Mouse (Mus musculus): ENCODE results near the gene Pik3r2.

Gene Pik3r2

DNA sequence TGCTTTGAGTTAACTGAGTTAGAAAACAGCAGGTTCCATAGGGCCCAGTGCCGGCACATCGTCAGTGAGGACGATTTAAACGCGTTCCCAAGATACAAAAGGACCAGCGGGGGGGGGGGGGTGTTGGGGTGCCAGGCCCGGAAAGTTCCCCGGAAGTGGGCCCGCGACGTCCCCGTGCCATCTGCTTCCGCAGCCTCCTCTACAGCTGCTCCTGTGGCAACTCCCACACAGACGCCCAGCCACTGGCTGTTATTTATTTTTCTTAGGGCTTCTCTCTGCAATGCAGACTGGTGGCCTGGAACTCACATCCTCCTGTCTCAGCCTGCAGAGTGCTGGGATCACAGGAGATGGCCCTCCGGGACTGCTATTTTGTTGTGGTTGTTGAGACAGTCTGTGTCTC is 24.6 kb upstream of the Pik3r2 start:
- DNase-seq (ENCODE audit: low read depth), result no peak

DNA sequence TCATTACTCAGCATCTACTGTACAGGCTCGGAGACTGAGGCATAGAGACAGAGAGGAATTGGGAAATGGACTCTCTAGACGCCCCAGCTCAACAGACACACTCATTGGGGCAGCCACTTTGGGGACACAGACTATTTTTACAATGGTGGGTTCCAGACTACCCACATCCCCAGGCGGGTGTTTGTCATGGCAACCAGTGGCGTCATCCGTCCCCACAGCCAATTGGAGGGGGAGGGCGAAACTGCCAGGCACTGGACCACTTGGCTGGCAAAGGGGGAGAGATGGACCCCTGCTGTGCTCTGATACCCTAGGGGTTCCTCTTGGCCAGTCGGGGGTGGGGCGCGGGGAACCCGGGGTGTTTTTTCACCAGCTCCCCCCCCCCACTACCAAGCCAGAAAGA is 24.1 kb upstream of the Pik3r2 start:
- no peak for DNase-seq (ENCODE audit: low read depth)

DNA sequence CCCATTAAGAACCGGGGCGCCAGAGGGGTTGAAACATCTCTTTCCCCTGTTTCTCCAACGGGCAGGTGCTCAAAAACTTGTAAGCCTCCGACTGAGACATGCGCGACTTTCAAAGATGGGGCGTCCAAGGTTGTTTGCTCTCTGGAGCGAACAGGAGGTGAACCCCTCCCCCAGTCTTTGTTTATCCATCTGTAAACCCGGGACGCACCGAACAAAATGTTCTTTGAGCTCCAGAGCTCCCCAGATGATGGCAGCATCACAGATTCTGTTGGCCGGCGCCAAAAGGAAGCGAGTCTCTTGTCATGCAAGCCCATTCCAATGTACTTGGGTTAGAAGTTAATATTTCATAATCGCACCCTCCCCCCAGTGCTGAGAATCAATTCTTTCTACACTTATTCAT is 21.8 kb upstream of the Pik3r2 start:
- no peak for DNase-seq (ENCODE audit: low read depth)

DNA sequence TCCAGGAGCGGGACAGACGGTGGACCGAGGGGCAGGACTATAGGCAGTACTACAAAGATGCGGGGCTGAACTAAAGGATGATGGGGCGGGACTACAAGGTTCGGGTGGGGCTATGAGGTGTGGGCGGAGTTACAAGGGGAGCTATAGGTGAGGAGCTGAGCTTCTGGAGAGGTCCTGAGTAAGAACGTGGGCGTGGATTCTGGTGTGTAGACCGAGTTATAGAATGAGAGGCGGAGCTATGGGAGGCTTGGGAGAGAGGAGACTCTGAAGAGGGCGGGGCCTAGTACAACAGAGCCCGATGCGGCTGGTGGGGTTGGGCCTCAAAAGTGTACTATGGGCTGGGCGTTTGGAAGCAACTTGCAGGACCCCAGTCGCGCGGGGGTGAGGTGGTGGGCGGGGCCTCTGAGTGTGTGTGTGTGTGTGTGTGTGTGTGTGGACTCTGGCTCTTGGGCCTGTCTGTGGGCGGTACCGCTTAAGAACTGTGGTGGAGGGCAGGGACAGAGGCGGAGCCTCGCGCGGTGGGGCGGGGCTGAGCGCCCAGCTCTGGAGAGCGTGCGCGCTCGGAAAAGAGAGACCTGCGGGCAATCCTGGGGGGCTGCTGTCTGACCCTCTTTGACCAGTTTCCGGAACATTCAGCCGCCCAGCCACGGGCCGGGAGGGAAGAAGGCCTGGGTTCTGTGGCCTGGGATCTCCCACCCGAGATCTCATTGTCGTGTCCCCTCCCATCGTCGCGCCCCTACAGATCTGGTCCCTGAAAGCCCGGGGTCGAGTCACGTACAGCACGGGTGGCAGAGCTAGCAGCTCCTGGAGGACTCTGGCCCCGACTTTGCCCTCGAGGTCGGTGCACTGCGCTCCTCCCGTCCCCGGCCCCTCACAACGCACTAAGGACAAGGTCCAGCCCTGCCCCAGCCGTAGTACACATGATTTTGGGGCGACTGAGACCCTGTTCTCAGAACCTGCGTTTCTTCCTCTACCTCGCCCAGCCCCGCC is 20.9 kb upstream of the Pik3r2 start:
- peak; percentile 93 for DNase-seq (ENCODE audit: low read depth)

DNA sequence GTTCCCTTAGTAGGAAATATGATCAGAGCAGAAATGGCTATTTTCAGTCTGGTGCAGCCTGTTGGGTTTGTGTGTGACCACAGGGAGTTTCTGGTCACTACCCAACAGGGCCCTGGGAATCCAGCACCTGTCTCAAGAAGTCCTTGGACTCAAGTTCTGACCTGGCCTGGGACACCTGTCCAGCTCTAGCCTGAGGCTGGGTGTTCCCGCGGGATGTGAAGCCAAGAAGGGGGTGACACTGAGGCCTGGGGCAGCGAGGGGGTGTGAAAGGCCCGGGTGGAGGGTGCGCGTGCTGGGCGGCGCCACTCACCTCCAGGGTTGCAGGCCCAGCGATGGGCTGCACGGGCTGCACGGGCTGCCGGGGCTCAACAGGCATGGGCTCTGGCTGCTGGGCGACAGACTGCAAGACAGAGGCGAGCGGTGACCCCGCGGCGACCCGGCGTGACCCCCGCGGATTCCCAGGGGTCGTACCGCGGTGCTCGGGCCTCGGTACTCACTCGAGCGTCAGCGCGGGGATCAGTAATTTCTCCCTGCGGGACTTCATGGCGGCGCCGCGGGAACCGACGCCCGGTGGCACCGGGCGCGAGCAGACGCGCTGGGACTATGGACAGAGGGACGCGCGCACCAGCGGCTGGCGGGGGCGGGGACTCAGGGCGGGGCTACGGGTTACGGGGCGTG is 20.0 kb upstream of the Pik3r2 start:
- DNase-seq (ENCODE audit: low read depth), result no peak

DNA sequence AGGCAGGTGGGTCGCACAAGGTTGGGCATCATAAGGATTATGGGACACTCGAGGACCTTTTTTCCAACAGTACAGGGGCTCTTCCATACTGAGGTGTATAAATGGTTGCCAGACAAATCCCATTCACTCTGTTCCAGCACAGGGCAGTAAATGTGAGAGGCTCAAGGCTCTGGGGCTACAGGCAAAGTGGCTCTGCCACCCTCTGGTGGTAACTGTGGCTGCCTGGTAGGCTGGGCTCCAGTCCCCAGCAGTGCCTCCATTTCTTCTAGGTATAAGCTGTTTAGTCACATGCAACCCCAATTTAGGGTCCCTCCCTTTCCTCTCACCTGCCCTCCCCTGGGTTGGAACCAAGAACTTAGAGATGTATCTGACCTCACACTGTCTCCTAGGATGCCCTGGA is 18.9 kb upstream of the Pik3r2 start:
- DNase-seq (ENCODE audit: low read depth), result no peak

DNA sequence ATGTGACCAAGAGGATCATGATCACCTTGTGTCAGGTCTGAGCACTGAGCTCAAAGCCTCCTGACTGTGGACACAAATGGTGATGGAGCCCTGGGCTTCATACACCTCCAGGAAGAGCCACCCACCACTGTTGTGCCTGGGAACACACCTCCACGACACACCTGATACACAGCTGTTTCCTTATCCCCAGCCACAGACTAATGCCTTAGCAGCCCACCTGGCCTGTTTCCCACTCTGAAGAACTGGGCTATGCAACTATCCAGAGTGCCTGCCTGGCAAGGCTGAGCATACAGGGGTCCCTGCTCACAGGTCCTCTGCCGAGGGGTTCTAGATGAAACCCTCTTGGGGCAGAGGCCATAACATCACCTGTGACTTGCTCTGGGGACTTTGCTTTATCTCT is 17.7 kb upstream of the Pik3r2 start:
- no peak for DNase-seq (ENCODE audit: low read depth)

DNA sequence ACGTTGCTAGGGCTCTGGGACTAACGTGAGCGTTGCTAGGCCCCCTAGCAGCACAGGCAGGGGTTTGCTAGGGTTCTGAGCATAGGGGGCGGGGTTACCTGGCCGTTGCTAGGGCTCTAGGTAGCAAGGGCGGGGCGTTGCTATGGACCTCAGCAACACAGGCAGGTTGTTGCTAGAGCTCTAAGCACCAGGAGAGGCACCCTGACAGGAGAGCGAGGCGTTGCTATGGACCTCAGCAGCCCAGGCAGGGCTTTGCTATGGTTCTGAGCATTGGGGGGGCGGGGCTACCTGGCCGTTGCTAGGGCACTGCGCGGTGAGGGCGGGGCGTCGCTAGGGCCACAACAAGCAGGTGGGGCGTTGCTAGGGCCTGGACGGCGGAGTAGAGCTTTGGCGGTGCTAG is 16.2 kb upstream of the Pik3r2 start:
- DNase-seq (ENCODE audit: low read depth), result peak; percentile 53

DNA sequence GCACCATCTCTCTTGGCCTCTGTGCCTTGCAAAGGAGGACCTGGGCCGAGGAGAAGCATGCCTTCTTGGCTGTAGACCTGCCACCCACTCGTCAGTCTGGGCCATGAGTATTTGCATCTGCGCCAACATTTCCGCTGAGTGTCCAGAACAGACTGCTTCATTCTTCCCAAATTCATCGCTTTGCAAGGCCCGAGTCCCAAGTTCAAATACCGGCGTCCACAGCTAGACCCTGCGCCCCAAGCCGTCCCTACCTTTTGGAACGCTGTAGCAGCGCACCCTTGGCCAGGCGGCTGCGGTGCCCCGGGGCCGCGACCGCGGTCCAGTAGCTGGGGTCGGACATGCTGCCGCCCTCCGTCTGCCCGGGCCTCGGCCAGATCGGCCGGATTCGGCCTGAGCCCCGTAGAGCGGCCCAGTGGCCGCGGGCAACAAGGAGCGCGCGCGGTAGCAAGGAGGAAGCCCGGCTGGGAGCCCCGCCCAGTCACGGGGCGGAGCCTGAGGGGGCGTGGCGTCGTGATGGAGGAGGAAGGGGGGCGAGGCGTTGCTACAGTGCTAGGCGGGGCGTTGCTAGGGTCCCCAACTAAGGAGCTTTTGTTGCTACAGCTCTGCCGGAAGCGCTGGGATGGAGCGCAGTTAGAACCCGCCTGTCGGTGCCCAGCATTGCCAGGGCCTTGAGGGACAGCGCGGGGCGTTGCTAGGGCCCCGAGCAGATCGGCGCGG is 15.6 kb upstream of the Pik3r2 start:
- peak; percentile 91 for DNase-seq (ENCODE audit: low read depth)

DNA sequence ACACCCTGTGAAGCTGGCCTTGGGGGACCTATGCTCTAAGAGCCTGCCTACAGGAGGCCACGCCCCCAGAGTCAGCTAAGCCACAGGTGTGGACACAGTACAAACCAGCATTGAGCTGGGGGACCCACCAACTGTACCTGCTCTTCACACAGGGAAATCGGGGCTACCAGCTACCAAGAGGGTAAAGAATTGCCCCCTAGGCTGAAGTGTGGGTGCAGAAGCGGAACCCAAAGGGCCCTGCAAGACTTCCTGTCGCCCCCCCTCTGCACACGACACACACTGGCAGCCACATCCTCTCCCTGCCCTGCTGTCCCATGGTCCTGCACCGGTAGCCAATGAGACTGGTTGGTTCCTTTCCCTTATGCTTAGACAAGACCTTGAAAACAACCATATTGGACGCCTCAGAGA is 14.8 kb upstream of the Pik3r2 start:
- DNase-seq (ENCODE audit: low read depth), result no peak

DNA sequence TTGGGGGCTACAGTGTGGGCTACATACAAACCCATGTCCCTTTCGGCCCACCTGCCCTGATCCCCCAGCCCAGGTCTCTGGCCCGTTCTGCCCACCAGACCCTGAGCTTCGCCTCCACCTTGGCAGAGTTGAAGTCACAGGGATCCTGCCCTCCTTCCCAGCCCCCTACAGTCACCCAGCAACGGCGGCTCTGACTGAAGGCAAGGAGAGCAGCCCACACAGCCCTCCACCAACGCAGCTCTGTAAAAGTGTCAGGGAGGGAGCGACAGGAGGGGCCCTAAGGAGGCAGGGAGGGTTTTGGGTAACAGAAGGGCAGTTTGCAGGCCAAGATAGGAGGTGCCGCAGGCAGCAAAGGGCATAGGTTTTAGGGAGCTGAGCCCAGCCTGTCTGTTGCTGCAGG is 14.3 kb upstream of the Pik3r2 start:
- DNase-seq (ENCODE audit: low read depth), result no peak

DNA sequence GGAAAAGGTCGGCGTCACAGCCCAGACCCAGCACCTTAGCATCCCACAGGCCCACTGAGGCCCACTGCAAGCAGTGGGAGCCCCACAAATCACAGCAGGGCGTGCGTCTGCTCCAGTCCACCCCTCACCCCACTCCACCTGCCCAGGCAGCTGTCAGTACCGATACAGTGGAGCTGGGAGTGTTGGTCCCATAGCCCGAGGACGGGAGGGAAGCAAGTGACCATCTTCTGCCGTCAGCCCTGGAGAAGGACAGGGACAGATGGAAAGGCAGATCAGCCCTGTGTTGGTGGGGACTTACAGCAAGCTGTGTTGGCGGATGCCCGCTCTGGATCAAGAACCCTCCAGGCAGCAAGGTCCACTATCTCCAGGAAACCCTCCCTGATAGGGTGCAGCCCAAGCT is 12.5 kb upstream of the Pik3r2 start:
- DNase-seq (ENCODE audit: low read depth), result no peak

DNA sequence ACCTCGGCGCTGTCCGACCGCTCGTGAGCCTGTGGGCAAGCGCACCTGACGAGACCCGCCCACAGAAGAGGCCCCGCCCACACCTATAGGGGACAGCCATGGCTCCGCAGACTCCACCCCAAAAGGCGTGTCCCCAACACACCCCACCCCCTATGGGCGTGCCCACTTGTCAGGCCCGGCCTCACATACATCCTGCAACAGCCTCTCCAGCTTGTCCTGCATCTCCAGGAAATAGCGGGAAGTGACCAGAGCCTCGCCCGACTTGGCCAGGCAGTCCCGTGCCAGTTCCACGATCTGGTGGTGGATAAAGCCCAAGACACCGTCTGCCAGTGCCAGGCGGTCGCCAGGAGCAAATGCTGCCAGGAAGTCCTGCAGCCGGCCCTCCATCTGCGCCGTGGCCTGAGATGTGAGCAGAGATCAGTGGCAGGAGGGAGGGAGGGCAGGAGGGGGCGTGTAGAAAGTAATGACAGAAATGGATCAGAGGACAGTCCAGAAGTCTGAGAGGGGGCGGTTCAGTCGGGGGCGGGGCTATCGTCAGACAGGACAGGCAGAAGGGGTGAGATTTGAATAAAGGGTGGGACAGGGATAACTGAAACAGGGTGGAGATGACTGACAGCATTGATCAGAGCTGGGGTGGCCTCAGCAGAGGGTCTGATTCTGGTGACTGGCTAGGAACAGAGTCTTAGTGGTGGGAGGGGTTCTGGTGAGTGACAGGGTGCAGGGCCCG is 11.6 kb upstream of the Pik3r2 start:
- DNase-seq (ENCODE audit: low read depth), result no peak

DNA sequence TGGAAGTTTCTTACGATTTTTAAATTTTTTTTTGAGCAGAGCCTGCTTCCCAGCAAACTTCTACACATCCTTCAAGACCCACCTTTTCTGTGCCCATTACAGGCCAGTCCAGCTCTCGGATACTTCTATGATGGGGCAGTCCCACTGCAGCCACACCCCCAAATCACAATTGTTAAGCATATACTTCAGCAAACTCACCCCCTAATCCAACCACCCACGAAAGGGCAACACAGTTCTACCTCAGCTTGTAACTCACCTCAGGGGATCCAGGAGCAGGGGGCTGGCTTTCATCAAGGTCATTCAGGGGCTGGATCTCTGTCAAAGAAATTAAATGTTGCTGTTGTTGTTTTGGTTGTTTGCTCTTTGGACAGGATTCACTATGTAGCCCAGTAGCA is 10.5 kb upstream of the Pik3r2 start:
- no peak for DNase-seq (ENCODE audit: low read depth)

DNA sequence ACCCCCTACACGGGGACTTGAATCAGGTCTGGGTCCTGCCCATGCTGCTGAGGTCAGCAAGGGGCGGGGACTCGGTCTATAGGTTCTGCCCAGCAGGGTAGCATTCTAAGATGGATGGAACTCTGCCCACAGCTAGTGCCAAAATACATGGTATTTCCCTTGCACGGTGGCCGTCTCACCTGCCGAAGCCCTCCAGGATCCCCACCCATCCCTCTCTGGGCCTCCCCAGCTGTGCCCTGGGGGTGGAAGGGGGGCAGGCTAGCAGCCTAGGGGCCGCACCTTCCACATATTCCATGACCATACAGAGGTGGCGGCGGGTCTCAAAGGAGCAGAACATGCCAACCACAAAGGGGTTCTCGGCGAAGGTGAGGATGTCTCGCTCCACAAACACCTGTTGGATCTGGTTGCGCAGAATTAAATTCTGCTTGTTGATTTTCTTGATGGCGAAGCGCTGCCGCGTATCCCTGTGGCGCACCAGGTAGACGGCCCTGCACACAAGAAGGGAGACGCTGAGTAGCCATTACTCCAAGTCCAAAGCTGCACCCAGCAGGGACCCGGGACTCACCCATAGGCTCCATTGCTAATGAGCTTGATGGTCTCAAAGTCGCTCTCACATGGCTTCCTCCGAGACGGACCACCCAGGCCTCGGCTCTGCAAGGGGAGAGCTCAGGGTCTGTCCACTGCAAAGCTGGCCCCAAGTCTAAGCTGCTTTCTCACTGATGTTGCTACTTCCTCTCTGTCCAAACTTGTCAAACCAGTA is 10.0 kb upstream of the Pik3r2 start:
- no peak for DNase-seq (ENCODE audit: low read depth)

DNA sequence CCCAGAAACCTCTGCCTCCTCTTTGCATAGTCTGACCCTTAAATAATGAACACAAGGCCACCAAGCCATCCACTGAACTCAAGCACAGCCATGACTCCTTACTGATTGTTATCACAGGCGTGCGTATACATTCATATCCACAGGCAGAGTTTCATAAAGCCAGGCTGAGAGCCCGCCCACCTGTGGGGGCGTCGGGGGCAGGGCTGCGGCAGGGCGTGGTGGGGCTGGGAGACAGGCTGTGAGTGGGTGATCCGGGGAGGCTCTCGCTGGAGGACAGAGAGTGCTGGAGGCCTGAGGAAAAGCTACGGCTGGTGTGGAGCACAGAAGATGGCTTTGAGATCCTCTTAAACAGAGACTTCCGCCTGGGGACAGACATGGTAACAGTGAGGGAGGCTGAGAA is 3.6 kb upstream of the Pik3r2 start:
- DNase-seq (ENCODE audit: low read depth), result no peak

DNA sequence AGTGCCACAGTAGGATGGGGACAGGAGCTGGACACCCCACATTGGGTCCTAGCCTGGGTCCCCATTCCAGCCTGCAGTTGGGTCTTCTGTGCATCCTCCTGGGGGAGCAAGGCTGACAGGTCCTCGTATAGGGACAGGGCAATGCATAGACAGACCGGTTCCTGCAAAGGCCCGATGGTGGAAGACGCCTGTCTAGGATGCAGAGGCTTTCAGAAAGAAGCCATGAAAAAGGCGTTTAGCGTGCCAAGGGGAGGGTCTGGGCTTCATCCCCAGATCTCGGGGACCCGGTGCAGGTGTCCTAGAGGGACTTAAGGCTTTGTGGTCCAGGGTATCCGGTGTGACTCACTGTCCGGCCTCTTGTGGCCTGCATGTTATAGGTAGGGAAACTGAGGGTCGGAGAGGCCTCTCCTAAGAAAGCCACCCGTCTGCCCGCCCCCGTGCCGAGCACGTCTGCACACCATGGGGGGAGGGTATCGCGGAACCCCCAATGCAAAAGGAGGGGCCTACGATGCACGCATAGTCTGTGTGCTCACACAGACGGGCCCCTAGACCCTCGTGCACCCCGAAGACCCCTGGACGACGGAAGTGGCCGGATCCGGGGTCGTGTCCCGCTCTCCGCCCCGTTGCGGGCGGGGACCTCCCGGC is 540 bp downstream of the Pik3r2 start:
- no peak for DNase-seq (ENCODE audit: low read depth)

DNA sequence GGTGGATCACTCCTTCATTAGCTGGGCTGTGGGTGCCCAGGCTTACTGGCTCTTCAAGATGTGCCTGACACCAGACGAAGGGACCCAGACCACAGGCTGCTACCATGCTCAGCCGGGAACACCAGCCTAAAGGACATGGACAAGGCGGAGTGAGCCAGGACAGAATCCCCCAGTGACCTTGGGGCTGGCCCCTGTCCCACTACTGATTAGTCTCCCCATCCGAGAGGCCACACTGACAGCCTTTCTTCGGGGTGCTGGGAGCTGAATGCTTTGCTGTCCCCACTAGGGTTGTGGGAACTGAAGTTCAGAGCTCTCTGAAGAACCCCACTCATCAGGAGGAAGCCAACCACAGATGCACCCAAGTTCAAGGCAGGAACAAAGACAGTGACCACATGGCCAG is 1.3 kb downstream of the Pik3r2 start:
- DNase-seq (ENCODE audit: low read depth), result no peak

DNA sequence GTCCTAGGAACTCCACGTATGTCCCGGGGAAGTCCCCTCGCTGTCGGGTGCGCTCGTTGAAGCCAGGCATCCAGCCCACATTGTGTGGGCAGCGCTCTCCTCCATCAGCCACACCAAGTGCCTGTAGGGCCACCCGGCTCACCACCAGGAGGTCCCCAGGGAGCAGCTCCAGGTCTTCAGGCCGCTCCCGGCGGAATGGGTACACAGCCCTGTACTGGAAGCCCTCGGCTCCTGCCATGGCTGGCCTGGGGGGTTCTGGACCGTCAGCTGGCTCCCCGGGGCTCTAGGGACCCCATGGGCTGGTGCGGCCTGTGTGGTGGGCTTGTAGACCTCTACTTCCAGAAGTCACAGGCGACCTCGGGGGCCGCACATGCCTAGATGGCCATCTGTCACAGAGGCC is 1.8 kb downstream of the Pik3r2 start:
- no peak for DNase-seq (ENCODE audit: low read depth)

DNA sequence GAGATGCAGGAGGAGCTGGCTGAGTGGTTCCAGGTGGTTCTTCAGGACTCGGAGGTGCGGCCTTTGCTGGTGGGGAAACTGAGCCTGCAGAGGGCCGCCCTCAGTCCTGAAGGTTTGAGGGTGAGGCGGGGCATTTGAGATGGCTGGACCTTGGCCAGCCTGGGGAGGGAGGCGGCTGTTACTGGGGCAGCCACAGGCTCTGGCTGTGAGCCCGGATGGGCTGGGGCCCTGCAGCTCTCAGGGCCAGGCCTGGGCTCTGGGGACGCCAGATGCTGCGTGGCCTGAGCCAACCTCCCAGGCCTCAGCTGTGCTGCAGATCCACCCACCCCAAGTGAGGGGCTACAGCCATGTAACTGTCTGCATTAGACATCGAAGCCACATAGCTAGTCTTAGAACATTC is 2.7 kb downstream of the Pik3r2 start:
- no peak for DNase-seq (ENCODE audit: low read depth)

DNA sequence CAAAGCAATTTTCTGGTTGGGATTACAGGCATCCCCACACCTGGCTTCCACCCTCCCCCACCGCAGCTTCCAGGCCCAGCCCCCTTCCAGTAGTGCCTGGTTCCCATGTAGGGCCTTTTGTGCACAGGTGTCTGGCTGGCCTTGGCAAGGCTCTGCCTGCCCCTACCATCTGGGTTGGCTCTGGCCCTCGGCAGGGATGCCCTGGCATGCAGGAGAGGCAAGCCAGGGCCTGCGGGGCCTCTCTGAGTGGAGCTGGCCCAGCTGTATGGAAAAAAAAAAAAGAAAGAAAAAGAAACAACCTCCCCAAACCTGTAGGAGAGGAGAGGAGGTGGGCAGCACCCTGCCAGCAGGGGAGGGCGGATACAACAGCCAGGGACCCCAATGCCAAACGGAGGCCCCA is 3.1 kb downstream of the Pik3r2 start:
- DNase-seq (ENCODE audit: low read depth), result no peak
